Mouse (Mus musculus) intestine, embryonic 14.5 days (tissue): ENCODE measurements around the gene Gm49333. TPM values are rescaled to one million over a fixed set of nuclear protein-coding genes. Genes with fewer than 3 reads are reported as not detected.

Source experiments
- ATAC-seq: fragments of 200-750 bp; cut with Nextera tagmentation; replicated peaks from 2 replicates; pipeline ENCODE4 v1.8.0; 2017; ENCODE audit warnings: low read depth, moderate number of reproducible peaks, moderate TSS enrichment, moderate library complexity; ENCODE audit not compliant: low FRiP score, low TSS enrichment
- DNase-seq: peaks from one replicate; pipeline ENCODE4 v3.0.0-alpha.2; 2018; ENCODE audit warnings: low spot score
- H3K27ac ChIP-seq: fragments of 300-500 bp; sonication (generic); 2 replicates; pipeline ENCODE4 v1.5.1; 2014; ENCODE audit warnings: low read depth, mild to moderate bottlenecking, control low read depth
- H3K27me3 ChIP-seq: fragments of 300-500 bp; sonication (generic); replicated peaks from 2 replicates; pipeline ENCODE4 v1.6.1; 2014; ENCODE audit warnings: low read length, control low read depth; ENCODE audit not compliant: control insufficient read depth, insufficient read depth
- H3K36me3 ChIP-seq: fragments of 300-500 bp; sonication (generic); 2 replicates; pipeline ENCODE4 v1.6.1; 2014; ENCODE audit warnings: low read length, control low read depth; ENCODE audit not compliant: control insufficient read depth, insufficient read depth
- H3K4me1 ChIP-seq: fragments of 300-500 bp; sonication (generic); replicated peaks from 2 replicates; pipeline ENCODE4 v1.6.1; 2014; ENCODE audit warnings: low read length, control low read depth, mixed read lengths; ENCODE audit not compliant: control insufficient read depth, insufficient read depth
- H3K4me2 ChIP-seq: fragments of 300-500 bp; sonication (generic); 2 replicates; pipeline ENCODE4 v1.6.1; 2014; ENCODE audit warnings: low read length
- H3K4me3 ChIP-seq: fragments of 300-500 bp; sonication (generic); 2 replicates; pipeline ENCODE4 v1.5.1; 2014; ENCODE audit warnings: low read depth, low read length, control low read depth, mixed read lengths
- H3K9ac ChIP-seq: fragments of 300-500 bp; sonication (generic); 2 replicates; pipeline ENCODE4 v1.6.1; 2014; ENCODE audit warnings: mild to moderate bottlenecking, low read length
- H3K9me3 ChIP-seq: fragments of 300-500 bp; sonication (generic); 2 replicates; pipeline ENCODE4 v1.6.1; 2016; ENCODE audit warnings: low read length, control low read depth; ENCODE audit not compliant: control insufficient read depth
- WGBS: fragments of 180-500 bp; shearing (Covaris S2); extraction: QIAGEN DNeasy Blood & Tissue Kit; methylation state at CpG from one replicate; pipeline ENCODE4 v1.1.7; 2014; 5-methylcytosine and 5-hydroxymethylcytosine counted together
- polyA plus RNA-seq: library from polyadenylated mRNA; unstranded; fragments of >200 nt; fragmentation: Nextera tagmentation; extraction: Ambion mirVana; gene quantifications from 2 replicates; pipeline ENCODE4 v1.2.1, GENCODE M21; 2014

The Gm49333 gene
- polyA plus RNA-seq, 1 experiment from 2014 or later = not detected

DNA sequence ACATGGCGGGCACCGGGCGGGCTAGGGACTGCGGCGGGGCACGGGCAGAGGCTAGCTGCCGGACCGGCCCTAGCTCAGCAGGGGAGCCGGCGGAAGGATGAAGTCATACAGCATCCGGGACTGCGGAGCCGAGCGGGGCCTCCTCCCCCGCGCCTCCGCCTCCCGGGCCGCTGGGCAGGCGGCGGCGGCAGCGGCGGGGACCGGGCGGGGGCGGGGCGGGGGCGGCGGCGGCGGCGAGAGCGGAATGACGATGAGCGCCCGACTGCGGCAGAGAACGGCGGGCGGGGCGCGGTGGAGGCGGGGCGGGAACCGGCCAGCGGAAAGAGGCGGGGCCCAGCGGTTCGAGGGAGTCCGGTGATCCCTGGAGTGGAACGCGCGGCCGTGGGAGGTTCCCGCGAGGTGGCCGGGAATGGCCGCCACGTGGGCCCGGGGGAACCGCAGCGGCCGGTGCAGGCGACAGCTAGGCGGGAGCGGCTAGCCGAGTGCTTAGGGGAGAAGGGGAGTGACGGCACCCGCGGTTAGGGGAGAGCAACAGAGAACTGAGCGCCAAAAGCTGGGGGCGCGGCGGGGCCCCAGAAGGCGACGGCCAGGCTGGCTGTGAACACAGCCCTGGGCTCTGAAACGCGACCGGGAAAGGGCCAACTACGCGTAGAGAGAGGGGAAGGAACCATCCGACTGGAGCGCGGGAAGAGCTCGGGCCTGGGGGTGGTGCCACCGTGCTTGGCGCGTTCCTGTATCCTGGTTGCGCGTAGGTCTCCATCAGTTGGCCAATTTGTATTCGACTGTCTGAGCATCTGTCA, 10.0 kb downstream of the Gm49333 start, which contains the start of gene Camk2n2:
Gene Camk2n2, minus strand, starts transcription at position 97 of the 800 bp plus-strand sequence.
- Histone ChIP-seq H3K9ac (peak within 1 kb of the TSS; percentile 57), H3K4me2 (peak within 1 kb of the TSS; percentile 98), H3K36me3 (0 out of 2 replicates have a peak, but pooled peaks cover 10% of the 10 kb centered on the region), H3K27me3 (peaks cover 35% of the 10 kb centered on the region), H3K9me3 (no peaks in the 10 kb centered on the region), H3K4me3 (peak within 1 kb of the TSS; percentile 63), H3K4me1 (peaks cover 12% of the 10 kb centered on the region), H3K27ac (peak within 1 kb of the TSS; percentile 22; the same call in 1 of the 2 replicates)
- DNase-seq = peak; percentile 72
- under 1% methylated on average over 64 of the region's 92 CpGs for WGBS
- ATAC-seq = peak; percentile 50

- DNase-seq = peak; percentile 81
- Histone ChIP-seq H3K4me1 (peaks cover 12% of the 10 kb centered on the region), H3K4me3 (peak overlapping the region; percentile 63), H3K27ac (peak overlapping the region; percentile 22; the same call in 1 of the 2 replicates), H3K9ac (peak overlapping the region; percentile 57), H3K27me3 (peaks cover 35% of the 10 kb centered on the region), H3K4me2 (peak overlapping the region; percentile 98), H3K36me3 (0 out of 2 replicates have a peak, but pooled peaks cover 10% of the 10 kb centered on the region), H3K9me3 (no peaks in the 10 kb centered on the region)
- peak; percentile 71 for ATAC-seq
- 0% methylated on average over 35 of the region's 37 CpGs for WGBS
Observed at GRCm38 (mm10) chr16:20621991-20622685, 10.7 kb downstream of the Gm49333 start.

GRCm38 (mm10) chr16:20623211-20623610, 11.8 kb downstream of the Gm49333 start:
- Histone ChIP-seq H3K36me3 (0 out of 2 replicates have a peak, but pooled peaks cover 7% of the 10 kb centered on the region), H3K9me3 (no peaks in the 10 kb centered on the region), H3K4me3 (no peak overlapping the region), H3K9ac (no peak overlapping the region), H3K4me1 (peaks cover 12% of the 10 kb centered on the region), H3K27me3 (peaks cover 35% of the 10 kb centered on the region), H3K27ac (no peak overlapping the region), H3K4me2 (no peak overlapping the region)
- ATAC-seq (no peak), DNase-seq (no peak)
- 65% methylated on average over 2 of the region's 2 CpGs for WGBS

- H3K27ac ChIP-seq = no peak overlapping the region
- no peaks in the 10 kb centered on the region for H3K36me3 ChIP-seq
- no peak for ATAC-seq
- no peak for DNase-seq
- no peaks in the 10 kb centered on the region for H3K9me3 ChIP-seq
- WGBS = 55% methylated on average over 11 of the region's 11 CpGs
- H3K4me2 ChIP-seq = no peak overlapping the region
- H3K4me1 ChIP-seq = peaks cover 6% of the 10 kb centered on the region; the same call in 1 of the 2 replicates
- H3K9ac ChIP-seq = no peak overlapping the region
- no peak overlapping the region; the same call in 1 of the 2 replicates for H3K4me3 ChIP-seq
- H3K27me3 ChIP-seq = peaks cover 19% of the 10 kb centered on the region
Observed at GRCm38 (mm10) chr16:20628871-20629391, 17.5 kb downstream of the Gm49333 start.

DNA sequence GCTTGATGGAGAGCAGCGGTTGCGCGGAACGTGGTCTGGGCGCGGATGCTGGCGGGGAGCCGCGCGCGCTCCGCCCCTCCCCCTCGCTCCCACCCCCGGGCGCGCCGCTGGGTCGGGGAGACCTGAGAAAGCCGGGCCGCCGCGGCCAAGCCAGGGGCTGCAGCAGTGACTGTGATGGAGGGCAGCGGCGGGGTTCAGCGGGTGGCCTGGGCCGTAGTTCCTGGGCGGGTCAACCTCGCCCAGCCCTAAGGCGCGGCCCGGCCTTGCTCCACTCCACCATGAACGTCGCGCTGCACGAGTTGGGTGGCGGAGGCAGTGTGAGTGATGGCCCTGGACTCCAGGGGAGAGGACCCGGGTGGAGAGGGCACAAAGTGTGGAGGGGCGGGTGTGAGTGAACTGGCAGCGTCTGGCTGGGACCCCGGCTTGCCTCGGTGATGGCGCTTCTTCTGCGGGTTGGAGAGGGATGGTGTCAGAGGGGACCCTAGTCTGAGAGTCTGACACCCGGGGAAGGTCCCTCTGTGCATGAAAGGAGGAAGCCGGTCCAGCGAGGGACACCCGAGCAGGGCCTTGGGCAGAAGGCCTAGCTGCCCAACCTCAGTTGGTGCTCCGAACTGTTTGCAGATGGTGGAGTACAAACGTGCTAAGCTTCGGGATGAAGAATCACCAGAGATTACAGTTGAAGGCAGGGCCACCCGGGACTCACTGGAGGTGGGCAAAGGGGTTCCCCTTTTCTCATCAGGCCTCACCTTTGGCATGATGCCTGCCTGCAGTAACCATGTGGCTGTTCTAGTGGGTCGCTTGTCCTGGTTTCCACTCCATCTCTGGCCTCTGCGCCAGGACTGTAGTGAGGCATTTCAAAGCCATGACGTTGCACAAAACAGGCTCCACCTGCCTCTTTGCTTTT, 18.6 kb downstream of the Gm49333 start, which contains the start of gene Ece2:
Gene Ece2, plus strand, starts transcription at position 98 of the 904 bp plus-strand sequence.
- Histone ChIP-seq H3K4me2 (peak within 1 kb of the TSS; percentile 92), H3K27me3 (peaks cover 19% of the 10 kb centered on the region), H3K36me3 (no peaks in the 10 kb centered on the region), H3K4me1 (peaks cover 6% of the 10 kb centered on the region; the same call in 1 of the 2 replicates), H3K9me3 (no peaks in the 10 kb centered on the region), H3K9ac (peak within 1 kb of the TSS; percentile 49), H3K4me3 (peak within 1 kb of the TSS; percentile 45), H3K27ac (no peak within 1 kb of the TSS)
- WGBS = 7% methylated on average over 54 of the region's 54 CpGs
- DNase-seq (peak; percentile 59), ATAC-seq (peak; percentile 53; the same call in 1 of the 2 replicates)

GRCm38 (mm10) chr16:20637410-20637809, 26.0 kb downstream of the Gm49333 start:
- Histone ChIP-seq H3K27ac (no peak overlapping the region), H3K27me3 (no peaks in the 10 kb centered on the region), H3K9ac (no peak overlapping the region), H3K4me1 (no peaks in the 10 kb centered on the region), H3K4me3 (no peak overlapping the region), H3K9me3 (no peaks in the 10 kb centered on the region), H3K36me3 (no peaks in the 10 kb centered on the region), H3K4me2 (no peak overlapping the region)
- DNase-seq (no peak), ATAC-seq (no peak)
- WGBS = 81% methylated on average over 8 of the region's 8 CpGs

GRCm38 (mm10) chr16:20638367-20638766, 27.0 kb downstream of the Gm49333 start:
- 85% methylated on average over 8 of the region's 8 CpGs for WGBS
- DNase-seq = no peak
- H3K4me3 ChIP-seq = no peak overlapping the region
- no peaks in the 10 kb centered on the region for H3K27me3 ChIP-seq
- H3K36me3 ChIP-seq = no peaks in the 10 kb centered on the region
- no peak overlapping the region for H3K27ac ChIP-seq
- no peak overlapping the region for H3K4me2 ChIP-seq
- H3K9ac ChIP-seq = no peak overlapping the region
- no peaks in the 10 kb centered on the region for H3K9me3 ChIP-seq
- no peak for ATAC-seq
- H3K4me1 ChIP-seq = no peaks in the 10 kb centered on the region
